Mouse (Mus musculus): ENCODE data around the gene Tlk2. TPM values are rescaled to one million over a fixed set of nuclear protein-coding genes. Genes with fewer than 3 reads are reported as not detected.

Gene Tlk2
- polyA plus RNA-seq, 1 experiment from 2014 or later = 26.8 TPM

DNA sequence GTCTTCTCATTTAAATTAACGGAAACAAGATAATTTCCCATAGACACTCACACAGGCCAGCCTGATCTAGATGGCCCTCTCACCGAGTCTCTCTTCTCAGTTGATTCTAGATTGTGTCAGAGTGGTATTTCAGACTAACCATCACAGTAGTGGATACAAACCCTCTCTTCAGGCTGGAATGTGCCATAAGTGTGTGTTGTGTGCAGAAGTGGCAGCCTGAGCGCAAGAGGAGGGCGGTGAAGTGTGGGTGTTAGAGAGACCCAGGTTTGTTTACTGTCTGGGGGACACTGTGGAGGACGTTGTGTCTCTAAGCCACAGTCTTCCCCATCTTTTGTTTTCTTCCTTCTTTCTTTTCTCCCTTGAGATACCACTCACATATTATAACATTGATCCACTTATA, 144.9 kb downstream of the Tlk2 start:
- Histone ChIP-seq H3K27ac (ENCODE audit: low read depth) (no peak overlapping the region), H3K4me3 (ENCODE audit: low read depth, low read length) (no peak overlapping the region), H3K9me3 (ENCODE audit: low read depth, low read length) (no peaks in the 10 kb centered on the region), H3K4me1 (ENCODE audit: insufficient read depth) (no peaks in the 10 kb centered on the region), H3K9ac (no peak overlapping the region), H3K27me3 (ENCODE audit: insufficient read depth, low read length) (no peaks in the 10 kb centered on the region), H3K4me2 (no peak overlapping the region), H3K36me3 (ENCODE audit: insufficient read depth) (peaks cover 32% of the 10 kb centered on the region; the same call in 1 of the 2 replicates)
- ATAC-seq (ENCODE audit: insufficient read depth) (peak; percentile 24; the same call in 1 of the 2 replicates), DNase-seq (no peak)
- TF ChIP-seq CTCF (IDR thresholded peaks at IDR 0.05; ENCODE audit: low read depth) = no peak
- 58% methylated on average over 5 of the region's 5 CpGs for WGBS

DNA sequence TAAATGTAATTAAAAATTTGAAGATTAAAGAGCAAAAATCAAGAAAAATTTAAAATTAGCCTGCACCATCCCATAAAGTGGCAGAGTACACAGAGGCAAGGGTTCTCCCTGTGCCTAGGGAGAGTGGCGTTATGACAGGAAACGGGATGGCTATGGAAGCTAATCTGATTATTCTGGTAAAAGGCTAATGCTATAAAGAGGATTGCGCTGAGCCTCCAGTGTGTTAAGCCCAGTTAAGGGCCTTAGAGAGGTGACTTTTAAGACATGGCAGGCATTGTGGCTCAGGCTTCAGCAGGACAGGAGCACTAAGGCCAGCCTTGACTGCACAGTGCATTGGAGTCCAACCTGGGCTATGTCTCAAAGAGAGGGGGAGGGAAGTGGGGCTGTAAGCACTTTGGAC, 148.5 kb downstream of the Tlk2 start:
- H3K9ac ChIP-seq = no peak overlapping the region
- no peaks in the 10 kb centered on the region for H3K27me3 ChIP-seq (ENCODE audit: insufficient read depth, low read length)
- H3K4me3 ChIP-seq (ENCODE audit: low read depth, low read length) = no peak overlapping the region
- ATAC-seq (ENCODE audit: insufficient read depth) = no peak
- TF ChIP-seq CTCF (IDR thresholded peaks at IDR 0.05; ENCODE audit: low read depth) = no peak
- H3K4me1 ChIP-seq (ENCODE audit: insufficient read depth) = no peaks in the 10 kb centered on the region; the same call in 1 of the 2 replicates
- peaks cover 42% of the 10 kb centered on the region for H3K36me3 ChIP-seq (ENCODE audit: insufficient read depth)
- no peak overlapping the region for H3K27ac ChIP-seq (ENCODE audit: low read depth)
- no peaks in the 10 kb centered on the region for H3K9me3 ChIP-seq (ENCODE audit: low read depth, low read length)
- WGBS = 90% methylated on average over 3 of the region's 3 CpGs
- no peak overlapping the region for H3K4me2 ChIP-seq
- DNase-seq = no peak

DNA sequence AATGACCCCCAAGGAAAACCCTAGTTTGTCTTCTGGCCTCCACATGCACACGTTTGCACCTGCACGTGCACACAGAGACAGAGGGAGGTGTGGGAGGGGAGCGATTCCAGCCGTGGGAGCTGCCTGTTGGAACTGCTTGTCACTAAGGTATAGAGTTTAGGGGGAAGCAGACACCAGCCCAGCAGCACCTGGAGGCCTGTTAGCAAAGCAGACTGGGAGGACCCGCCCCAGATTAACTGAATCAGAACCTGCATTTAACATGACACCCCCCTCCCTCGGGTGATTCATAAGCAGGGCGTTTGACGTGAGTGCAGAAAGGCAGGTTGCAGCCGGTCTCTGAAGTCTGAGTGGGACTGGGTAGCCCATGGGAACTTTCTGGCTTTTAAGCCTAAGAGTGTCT, 151.4 kb downstream of the Tlk2 start:
- TF ChIP-seq CTCF (IDR thresholded peaks at IDR 0.05; ENCODE audit: low read depth) = no peak
- Histone ChIP-seq H3K4me1 (ENCODE audit: insufficient read depth) (peaks cover 4% of the 10 kb centered on the region), H3K27me3 (ENCODE audit: insufficient read depth, low read length) (no peaks in the 10 kb centered on the region), H3K4me2 (no peak overlapping the region), H3K4me3 (ENCODE audit: low read depth, low read length) (no peak overlapping the region), H3K36me3 (ENCODE audit: insufficient read depth) (peaks cover 42% of the 10 kb centered on the region), H3K27ac (ENCODE audit: low read depth) (no peak overlapping the region), H3K9me3 (ENCODE audit: low read depth, low read length) (no peaks in the 10 kb centered on the region), H3K9ac (no peak overlapping the region)
- no peak for ATAC-seq (ENCODE audit: insufficient read depth)
- 60% methylated on average over 9 of the region's 9 CpGs for WGBS
- DNase-seq = no peak

DNA sequence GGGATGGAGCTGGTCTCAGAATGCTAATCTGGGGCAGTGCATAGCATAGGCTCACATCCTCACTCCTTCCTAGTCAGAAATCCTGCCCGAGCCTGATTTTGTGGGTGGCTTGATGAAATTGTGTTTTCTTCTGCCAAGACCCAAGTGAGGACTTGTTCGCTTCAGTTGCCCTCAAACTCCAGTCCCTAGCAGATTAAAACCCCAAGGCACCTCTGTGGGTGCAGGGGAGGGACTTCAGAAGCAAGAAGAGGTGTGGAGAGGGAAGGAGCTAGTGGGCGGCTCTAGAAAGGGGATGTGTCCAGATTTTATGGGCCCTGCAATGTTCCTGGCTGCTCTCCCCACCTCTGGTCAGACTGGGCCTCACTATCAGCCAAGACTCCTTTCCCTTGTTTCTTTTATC, 152.5 kb downstream of the Tlk2 start:
- H3K36me3 ChIP-seq (ENCODE audit: insufficient read depth) = peaks cover 38% of the 10 kb centered on the region
- WGBS = 82% methylated on average over 3 of the region's 3 CpGs
- H3K9me3 ChIP-seq (ENCODE audit: low read depth, low read length) = no peaks in the 10 kb centered on the region
- H3K4me2 ChIP-seq = no peak overlapping the region
- DNase-seq (no peak), ATAC-seq (ENCODE audit: insufficient read depth) (no peak)
- no peak overlapping the region for H3K27ac ChIP-seq (ENCODE audit: low read depth)
- TF ChIP-seq CTCF (IDR thresholded peaks at IDR 0.05; ENCODE audit: low read depth) = no peak
- H3K4me1 ChIP-seq (ENCODE audit: insufficient read depth) = peaks cover 4% of the 10 kb centered on the region
- H3K27me3 ChIP-seq (ENCODE audit: insufficient read depth, low read length) = no peaks in the 10 kb centered on the region
- H3K9ac ChIP-seq = no peak overlapping the region
- H3K4me3 ChIP-seq (ENCODE audit: low read depth, low read length) = no peak overlapping the region

DNA sequence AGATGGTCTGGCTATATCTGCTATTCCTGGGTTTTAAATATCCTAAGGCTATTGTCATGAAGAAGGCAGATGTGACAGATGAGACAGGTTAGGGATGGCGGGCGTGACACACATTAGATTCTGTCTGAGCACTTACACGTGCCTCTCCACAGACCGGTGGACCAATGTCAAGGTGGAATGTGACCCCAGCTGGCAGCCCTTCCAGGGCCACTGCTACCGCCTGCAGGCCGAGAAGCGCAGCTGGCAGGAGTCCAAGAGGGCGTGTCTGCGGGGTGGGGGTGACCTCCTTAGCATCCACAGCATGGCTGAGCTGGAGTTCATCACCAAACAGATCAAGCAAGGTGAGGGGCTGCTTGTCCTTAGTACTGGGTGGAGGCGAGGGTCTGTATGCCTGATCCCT, 153.1 kb downstream of the Tlk2 start:
- Histone ChIP-seq H3K4me2 (no peak overlapping the region), H3K27ac (ENCODE audit: low read depth) (no peak overlapping the region), H3K9ac (no peak overlapping the region), H3K9me3 (ENCODE audit: low read depth, low read length) (no peaks in the 10 kb centered on the region), H3K4me1 (ENCODE audit: insufficient read depth) (peaks cover 4% of the 10 kb centered on the region), H3K27me3 (ENCODE audit: insufficient read depth, low read length) (no peaks in the 10 kb centered on the region), H3K4me3 (ENCODE audit: low read depth, low read length) (no peak overlapping the region), H3K36me3 (ENCODE audit: insufficient read depth) (peaks cover 38% of the 10 kb centered on the region)
- no peak for ATAC-seq (ENCODE audit: insufficient read depth)
- TF ChIP-seq CTCF (IDR thresholded peaks at IDR 0.05; ENCODE audit: low read depth) = peak; percentile 38
- 26% methylated on average over 10 of the region's 10 CpGs for WGBS
- peak; percentile 75 for DNase-seq

DNA sequence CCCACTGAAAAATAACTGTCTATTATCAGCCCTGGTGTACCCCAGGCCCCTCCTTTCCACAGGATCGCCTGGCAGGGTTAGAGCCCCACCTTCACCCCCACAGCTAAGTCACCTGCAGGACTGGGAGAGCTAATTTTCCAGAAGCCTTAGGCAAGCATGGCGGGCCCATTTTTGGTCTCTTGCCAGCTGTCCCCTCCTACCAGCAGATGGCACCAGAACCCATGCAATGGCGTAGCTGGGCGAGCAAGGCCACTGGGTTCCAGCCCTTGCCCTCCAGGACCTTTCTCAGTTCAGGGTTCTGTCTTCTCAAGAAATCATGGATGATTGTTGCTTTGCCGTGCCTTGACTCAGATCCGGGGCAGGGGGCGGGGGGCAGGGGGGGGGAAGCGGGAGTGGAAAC, 153.9 kb downstream of the Tlk2 start:
- Histone ChIP-seq H3K9ac (no peak overlapping the region), H3K4me1 (ENCODE audit: insufficient read depth) (peaks cover 4% of the 10 kb centered on the region), H3K27ac (ENCODE audit: low read depth) (no peak overlapping the region; the same call in 1 of the 2 replicates), H3K9me3 (ENCODE audit: low read depth, low read length) (no peaks in the 10 kb centered on the region), H3K4me3 (ENCODE audit: low read depth, low read length) (no peak overlapping the region), H3K27me3 (ENCODE audit: insufficient read depth, low read length) (no peaks in the 10 kb centered on the region), H3K36me3 (ENCODE audit: insufficient read depth) (peaks cover 35% of the 10 kb centered on the region), H3K4me2 (no peak overlapping the region)
- ATAC-seq (ENCODE audit: insufficient read depth) (no peak), DNase-seq (peak; percentile 84)
- TF ChIP-seq CTCF (IDR thresholded peaks at IDR 0.05; ENCODE audit: low read depth) = peak; percentile 76
- 76% methylated on average over 8 of the region's 8 CpGs for WGBS

Other genes starting within 250 kb of the Tlk2 start
- gene Efcab3, start 115.2 kb upstream of the Tlk2 start, polyA plus RNA-seq (2014; fragmentation: Nextera tagmentation; extraction: Ambion mirVana) = not detected in 2 replicates
- 43.3 and 46.8 TPM in 2 replicates for gene Mettl2, start 52.4 kb upstream of the Tlk2 start, polyA plus RNA-seq (2014; fragmentation: Nextera tagmentation; extraction: Ambion mirVana)
- gene Gm10842, start 31.9 kb upstream of the Tlk2 start, polyA plus RNA-seq (2014; fragmentation: Nextera tagmentation; extraction: Ambion mirVana) = not detected in 2 replicates
- 16.6 and 20.0 TPM in 2 replicates for gene Mrc2, start 113.8 kb downstream of the Tlk2 start, polyA plus RNA-seq (2014; fragmentation: Nextera tagmentation; extraction: Ambion mirVana)